Mouse (Mus musculus) cerebellum, adult 2 months (tissue): Measurements from ENCODE around the gene Tmem29. TPM values are rescaled to one million over a fixed set of nuclear protein-coding genes. Genes with fewer than 3 reads are reported as not detected.
"Not testable (repeated sequence)": the region's sequence is repeated elsewhere in the genome, so short reads cannot be mapped to it uniquely, and the experiment has no call there.

Source experiments
- DNase-seq, 2 experiments: peaks; one replicate each; pipeline ENCODE4 v3.0.0; 2021
- H3K27ac ChIP-seq: fragments of 200-500 bp; 2 replicates; pipeline ENCODE4 v1.5.1; 2012; ENCODE audit warnings: low read length, control low read depth, inconsistent platforms; ENCODE audit not compliant: insufficient read depth
- H3K27me3 ChIP-seq: fragments of 200-500 bp; 2 replicates; pipeline ENCODE4 v1.6.1; 2012; ENCODE audit warnings: inconsistent platforms, mild to moderate bottlenecking, low read length, moderate library complexity; ENCODE audit not compliant: control insufficient read depth, insufficient read depth
- H3K4me1 ChIP-seq: fragments of 200-500 bp; 2 replicates; pipeline ENCODE4 v1.6.1; 2011; ENCODE audit warnings: low read length; ENCODE audit not compliant: control insufficient read depth, insufficient read depth
- H3K4me3 ChIP-seq: fragments of 200-500 bp; replicated peaks from 2 replicates; pipeline ENCODE3; 2011; ENCODE audit warnings: mild to moderate bottlenecking, low read depth, low read length, control low read depth; ENCODE audit not compliant: insufficient read depth
- CTCF ChIP-seq: fragments of 200-500 bp; IDR thresholded peaks from 2 replicates; pipeline ENCODE4 v1.5.1; 2011; ENCODE audit warnings: low read depth, mild to moderate bottlenecking, control low read depth, low read length, moderate library complexity, borderline replicate concordance; ENCODE audit not compliant: insufficient read depth
- POLR2A ChIP-seq: fragments of 200-500 bp; IDR thresholded peaks from 2 replicates; pipeline ENCODE4 v1.6.1; 2011; ENCODE audit warnings: low read length, control low read depth, borderline replicate concordance; ENCODE audit not compliant: insufficient read depth
- WGBS: fragments of 180-500 bp; shearing (Covaris S2); methylation state at CpG from one replicate; pipeline ENCODE4 v1.1.7; 2018; 5-methylcytosine and 5-hydroxymethylcytosine counted together
- polyA plus RNA-seq: library from polyadenylated mRNA; depleted of rRNA; stranded (reverse); fragments of >200 nt; gene quantifications from 2 replicates; pipeline ENCODE4 v1.2.3, GENCODE M21; 2012; rRNA removed

Tmem29 gene
- 29.6 and 34.2 TPM in 2 replicates for polyA plus RNA-seq

DNA sequence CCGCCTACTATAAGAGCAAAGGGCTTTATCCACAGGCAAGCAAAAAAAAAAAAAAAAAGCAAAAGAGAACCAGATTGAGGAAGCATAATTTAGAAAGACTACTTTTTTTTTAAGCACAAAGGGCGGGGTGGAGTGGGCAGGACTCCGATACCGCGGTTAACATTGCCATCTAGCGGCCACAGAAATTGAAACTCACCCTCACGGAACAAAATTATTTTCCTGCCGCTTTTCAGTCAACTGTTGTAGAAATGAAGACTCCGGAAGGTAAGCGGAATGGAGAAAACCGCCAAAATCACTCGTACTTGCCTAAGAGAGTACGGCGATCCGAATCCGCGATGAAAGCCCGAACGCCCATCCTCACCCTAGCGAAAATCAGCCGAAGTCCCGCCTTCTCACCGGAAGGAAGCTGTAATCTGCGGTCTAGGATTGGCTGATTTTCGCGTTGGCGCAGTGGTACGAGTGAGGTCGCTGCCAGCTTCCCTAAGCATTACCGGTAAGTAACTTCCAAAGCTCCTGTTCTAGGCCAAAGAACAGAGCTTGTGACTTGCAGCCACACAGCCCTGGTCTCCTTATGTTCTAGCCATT, at the start of gene Tmem29:
Gene Tmem29, minus strand, starts transcription at position 389 of the 585 bp plus-strand sequence.
- H3K4me1 ChIP-seq: peaks cover 2% of the 10 kb centered on the region; the same call in 1 of the 2 replicates
- no peaks in the 10 kb centered on the region for H3K27me3 ChIP-seq
- H3K4me3 ChIP-seq: peak within 1 kb of the TSS; percentile 57
- DNase-seq: peak; percentile 92 to 93
- H3K27ac ChIP-seq: peak within 1 kb of the TSS; percentile 85; the same call in 1 of the 2 replicates
- WGBS: under 1% methylated on average over 30 of the region's 30 CpGs
- TF ChIP-seq POLR2A (peak; percentile 33; the same call in 1 of the 2 replicates), CTCF (peak; percentile 52; the same call in 1 of the 2 replicates)

GRCm38 (mm10) chrX:150508696-150509095, 49.7 kb upstream of the Tmem29 start:
- Histone ChIP-seq H3K27me3 (no peaks in the 10 kb centered on the region), H3K4me1 (no peaks in the 10 kb centered on the region), H3K27ac (no peak overlapping the region), H3K4me3 (no peak overlapping the region)
- no peak for DNase-seq
- 83% methylated on average over 6 of the region's 6 CpGs for WGBS
- TF ChIP-seq CTCF (no peak), POLR2A (no peak)

DNA sequence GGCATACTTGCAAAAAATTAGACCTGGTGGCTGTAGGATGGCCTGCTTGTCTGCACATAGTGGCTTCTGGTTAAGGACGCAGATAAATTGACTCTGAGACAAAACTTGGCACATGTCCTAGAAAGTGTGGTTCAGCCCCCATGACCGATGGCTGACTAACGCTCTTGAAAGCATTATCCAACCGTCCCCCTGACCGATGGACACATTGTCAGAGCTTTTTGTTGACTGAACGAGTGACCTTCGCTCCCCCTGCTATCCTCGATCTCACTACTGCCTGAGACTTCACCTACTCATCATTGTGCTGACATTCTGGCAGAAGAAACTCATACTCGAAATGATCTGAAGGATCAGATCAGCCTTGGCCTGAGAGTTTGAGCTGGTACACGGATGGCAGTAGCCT, 28.9 kb upstream of the Tmem29 start:
- not testable (repeated sequence) for DNase-seq, H3K4me1 ChIP-seq, H3K27me3 ChIP-seq, H3K27ac ChIP-seq, H3K4me3 ChIP-seq
- WGBS: 16% methylated on average over 3 of the region's 10 CpGs

- not testable (repeated sequence) for DNase-seq, H3K4me3 ChIP-seq, H3K4me1 ChIP-seq, H3K27ac ChIP-seq, H3K27me3 ChIP-seq
- 37% methylated on average over 11 of the region's 22 CpGs for WGBS
These were observed 27.5 kb upstream of the Tmem29 start for GRCm38 (mm10) chrX:150486314-150487030.

GRCm38 (mm10) chrX:150477854-150478780, 19.2 kb upstream of the Tmem29 start:
- peak; percentile 90 to 93 for DNase-seq
- TF ChIP-seq CTCF (peak; percentile 70), POLR2A (no peak)
- WGBS: under 1% methylated on average over 34 of the region's 34 CpGs
- Histone ChIP-seq H3K4me3 (peak overlapping the region; percentile 95), H3K4me1 (no peaks in the 10 kb centered on the region), H3K27me3 (no peaks in the 10 kb centered on the region), H3K27ac (peak overlapping the region; percentile 100)

GRCm38 (mm10) chrX:150471416-150471815, 12.5 kb upstream of the Tmem29 start:
- Histone ChIP-seq H3K27me3 (no peaks in the 10 kb centered on the region), H3K4me1 (no peaks in the 10 kb centered on the region), H3K27ac (no peak overlapping the region), H3K4me3 (no peak overlapping the region)
- DNase-seq: no peak
- WGBS: 75% methylated on average over 1 of the region's 1 CpGs
- TF ChIP-seq POLR2A (no peak), CTCF (no peak)

DNA sequence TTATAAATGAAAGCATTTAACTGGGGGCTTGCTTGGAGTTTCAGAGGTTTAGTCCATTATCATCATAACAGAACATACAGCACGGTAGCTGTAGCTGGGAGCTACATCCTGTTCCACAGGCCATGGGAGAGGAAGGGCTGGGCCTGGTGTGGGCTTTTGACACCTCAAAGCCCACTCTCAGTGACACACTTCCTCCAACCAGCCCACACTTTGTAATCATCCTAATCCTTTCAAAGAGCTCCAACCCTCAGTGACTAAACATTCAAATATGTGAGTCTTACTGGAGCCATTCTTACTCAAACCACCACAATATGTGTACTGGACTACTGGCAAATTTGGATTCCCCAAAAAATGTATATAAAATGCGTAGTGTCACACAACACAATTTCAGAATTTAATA, 9.3 kb upstream of the Tmem29 start:
- Histone ChIP-seq H3K27me3 (no peaks in the 10 kb centered on the region), H3K4me1 (no peaks in the 10 kb centered on the region), H3K27ac (no peak overlapping the region), H3K4me3 (no peak overlapping the region)
- TF ChIP-seq CTCF (no peak), POLR2A (no peak)
- 94% methylated on average over 2 of the region's 2 CpGs for WGBS
- DNase-seq: no peak

GRCm38 (mm10) chrX:150466817-150467216, 7.9 kb upstream of the Tmem29 start:
- not testable (repeated sequence) for H3K4me3 ChIP-seq, H3K4me1 ChIP-seq, DNase-seq, H3K27ac ChIP-seq, H3K27me3 ChIP-seq
- WGBS: 61% methylated on average over 8 of the region's 8 CpGs
